Mouse (Mus musculus) testis, adult 2 months (tissue): Measurements from ENCODE around the gene Plin4.

ENCODE experiments used
- CTCF ChIP-seq: fragments of 200-500 bp; IDR thresholded peaks from 2 replicates; pipeline ENCODE4 v1.5.1; 2012; ENCODE audit warnings: low read depth, mild to moderate bottlenecking, inconsistent platforms, low read length, moderate library complexity; ENCODE audit not compliant: control insufficient read depth, insufficient read depth, insufficient replicate concordance
- POLR2A ChIP-seq: fragments of 200-500 bp; IDR thresholded peaks from 2 replicates; pipeline ENCODE4 v1.6.1; 2012; ENCODE audit warnings: low read depth, mild to moderate bottlenecking, inconsistent platforms, low read length, moderate library complexity; ENCODE audit not compliant: control insufficient read depth

- TF ChIP-seq CTCF (no peak), POLR2A (no peak)
Observed at GRCm38 (mm10) chr17:56148280-56148679, 38.7 kb upstream of the Plin4 start.
